7 mouse cellular contexts compared by ENCODE assay signal in the genomic region with DNA sequence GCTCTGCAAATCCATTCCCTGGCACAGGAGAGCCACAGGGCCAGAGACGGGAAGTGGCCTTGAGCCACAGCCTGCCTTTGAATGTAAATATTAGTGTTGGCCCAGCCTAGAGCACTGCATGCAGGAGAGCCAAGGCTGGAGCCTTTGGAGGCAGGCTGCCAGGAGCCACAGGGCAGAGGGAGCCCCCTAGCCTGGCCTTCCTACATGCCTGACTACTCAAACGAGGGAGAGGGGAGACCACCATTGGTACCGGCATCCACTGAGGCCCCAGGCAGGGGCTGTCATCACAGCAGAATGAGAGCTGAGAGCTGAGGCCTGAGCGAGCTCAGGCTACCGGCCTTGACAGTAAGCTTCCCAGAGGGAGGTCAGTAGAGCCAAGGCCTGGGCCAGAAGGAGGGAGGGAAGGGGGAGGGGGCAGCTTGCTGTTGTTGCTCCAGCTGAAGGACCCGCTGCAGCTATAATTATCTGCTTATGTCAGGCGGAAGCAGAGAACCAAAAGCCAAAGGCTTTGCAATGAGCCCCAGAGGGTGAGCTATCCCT.
DNase-seq lines count a peak whose midpoint lies in the region; ATAC-seq lines count a peak whose summit lies in the region.

No protein-coding gene starts in this region.

- no peaks in the 10 kb centered on the region for H3K9me3 ChIP-seq in intestine, embryonic 16.5 days (ENCODE audit: control insufficient read depth, low read length)
- H3K9me3 ChIP-seq in liver, embryonic 15.5 days (replicated peaks), result no peaks in the 10 kb centered on the region

- H3K4me2 ChIP-seq in intestine, embryonic 16.5 days (ENCODE audit: low read depth, low read length), result no peak overlapping the region
- no peak overlapping the region for H3K4me2 ChIP-seq in liver, embryonic 15.5 days

- H3K27me3 ChIP-seq in intestine, embryonic 16.5 days (replicated peaks; ENCODE audit: control insufficient read depth, insufficient read depth, low read length), result no peaks in the 10 kb centered on the region
- H3K27me3 ChIP-seq in liver, embryonic 15.5 days, result no peaks in the 10 kb centered on the region

- WGBS in intestine, embryonic 16.5 days, result 20% methylated on average over 7 of the region's 7 CpGs
- 22% methylated on average over 7 of the region's 7 CpGs for WGBS in liver, embryonic 15.5 days (ENCODE audit: insufficient replicate concordance)

- no peaks in the 10 kb centered on the region for H3K36me3 ChIP-seq in intestine, embryonic 16.5 days (ENCODE audit: control insufficient read depth, insufficient read depth, low read length)
- no peaks in the 10 kb centered on the region for H3K36me3 ChIP-seq in liver, embryonic 15.5 days (replicated peaks)

- no peak overlapping the region; the same call in 1 of the 2 replicates for H3K9ac ChIP-seq in intestine, embryonic 16.5 days (ENCODE audit: low read depth, low read length)
- no peak overlapping the region for H3K9ac ChIP-seq in liver, embryonic 15.5 days

- H3K4me1 ChIP-seq in intestine, embryonic 16.5 days (ENCODE audit: control insufficient read depth, insufficient read depth, low read length), result peaks cover 41% of the 10 kb centered on the region
- H3K4me1 ChIP-seq in liver, embryonic 15.5 days (replicated peaks), result peaks cover 12% of the 10 kb centered on the region

- peak; percentile 74 for DNase-seq in embryo, embryonic 10.5 days (ENCODE audit: low spot score)
- peak; percentile 31 for DNase-seq in gastrocnemius, postnatal 10 days
- DNase-seq in ovary, postnatal 10 days (ENCODE audit: low spot score), result peak; percentile 32
- DNase-seq in layer of hippocampus, adult 18-20 months (ENCODE audit: low spot score in 2 of 2), result no peak
- DNase-seq in frontal cortex, adult 2 months (ENCODE audit: extremely low spot score in 1 of 2, low spot score in 1 of 2), result no peak

- ATAC-seq in intestine, embryonic 16.5 days, result peak; percentile 80
- peak; percentile 70 for ATAC-seq in liver, embryonic 15.5 days (ENCODE audit: insufficient read depth)

- H3K4me3 ChIP-seq in intestine, embryonic 16.5 days (ENCODE audit: low read length), result no peak overlapping the region
- no peak overlapping the region for H3K4me3 ChIP-seq in liver, embryonic 15.5 days (replicated peaks)

- peak overlapping the region; percentile 82 for H3K27ac ChIP-seq in intestine, embryonic 16.5 days (ENCODE audit: low read length)
- peak overlapping the region; percentile 51 for H3K27ac ChIP-seq in liver, embryonic 15.5 days (replicated peaks)

Comparison
In these comparisons a context has a peak if more than half of its experiments do, and no peak if none do; other contexts are left out.
1. DNase-seq: peak in embryo, embryonic 10.5 days (single experiment), gastrocnemius, postnatal 10 days (single experiment) and ovary, postnatal 10 days (single experiment); none in layer of hippocampus, adult 18-20 months (0 of 2) and frontal cortex, adult 2 months (0 of 2).